Mouse (Mus musculus): ENCODE measurements around the gene Lrrc4c. TPM values are rescaled to one million over a fixed set of nuclear protein-coding genes. Genes with fewer than 3 reads are reported as not detected.

Lrrc4c gene
- polyA plus RNA-seq, 1 experiment from 2014 or later, result 6.7 TPM

DNA sequence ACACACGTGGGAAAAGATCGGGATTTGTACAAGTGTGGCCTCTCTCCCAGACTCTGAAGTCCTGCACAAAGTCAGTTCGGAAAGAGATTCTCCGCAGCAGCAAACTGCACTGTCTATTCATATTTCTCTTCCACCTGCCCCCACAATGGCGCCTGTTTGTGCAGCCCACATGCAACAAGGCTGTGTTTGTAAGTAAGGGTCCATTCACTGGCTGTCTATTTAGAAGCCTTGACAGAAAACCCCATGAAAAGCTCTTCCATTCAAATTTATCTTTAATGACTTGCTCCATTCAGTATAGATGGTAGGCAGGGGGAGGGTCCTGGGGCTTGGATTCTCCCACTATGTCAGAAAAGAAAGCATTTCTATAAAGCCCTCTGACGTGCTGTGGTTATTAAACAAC, 157.7 kb downstream of the Lrrc4c start:
- H3K4me3 ChIP-seq (ENCODE audit: low read depth, low read length), result no peak overlapping the region
- H3K27ac ChIP-seq (ENCODE audit: low read depth, low read length), result no peak overlapping the region
- 36% methylated on average over 6 of the region's 6 CpGs for WGBS
- ATAC-seq (replicated peaks; ENCODE audit: low FRiP score) (peak; percentile 89), DNase-seq (ENCODE audit: low spot score) (peak; percentile 56)
- no peak overlapping the region for H3K9ac ChIP-seq (ENCODE audit: low read length)
- H3K4me1 ChIP-seq (replicated peaks; ENCODE audit: control insufficient read depth, insufficient read depth, low read length), result no peaks in the 10 kb centered on the region
- H3K4me2 ChIP-seq (ENCODE audit: low read depth, low read length, severe bottlenecking), result no peak overlapping the region
- no peaks in the 10 kb centered on the region for H3K36me3 ChIP-seq (ENCODE audit: control insufficient read depth, insufficient read depth, low read length)
- no peaks in the 10 kb centered on the region for H3K27me3 ChIP-seq (ENCODE audit: control insufficient read depth, insufficient read depth, low read length)
- no peaks in the 10 kb centered on the region for H3K9me3 ChIP-seq (ENCODE audit: control insufficient read depth, low read length)

DNA sequence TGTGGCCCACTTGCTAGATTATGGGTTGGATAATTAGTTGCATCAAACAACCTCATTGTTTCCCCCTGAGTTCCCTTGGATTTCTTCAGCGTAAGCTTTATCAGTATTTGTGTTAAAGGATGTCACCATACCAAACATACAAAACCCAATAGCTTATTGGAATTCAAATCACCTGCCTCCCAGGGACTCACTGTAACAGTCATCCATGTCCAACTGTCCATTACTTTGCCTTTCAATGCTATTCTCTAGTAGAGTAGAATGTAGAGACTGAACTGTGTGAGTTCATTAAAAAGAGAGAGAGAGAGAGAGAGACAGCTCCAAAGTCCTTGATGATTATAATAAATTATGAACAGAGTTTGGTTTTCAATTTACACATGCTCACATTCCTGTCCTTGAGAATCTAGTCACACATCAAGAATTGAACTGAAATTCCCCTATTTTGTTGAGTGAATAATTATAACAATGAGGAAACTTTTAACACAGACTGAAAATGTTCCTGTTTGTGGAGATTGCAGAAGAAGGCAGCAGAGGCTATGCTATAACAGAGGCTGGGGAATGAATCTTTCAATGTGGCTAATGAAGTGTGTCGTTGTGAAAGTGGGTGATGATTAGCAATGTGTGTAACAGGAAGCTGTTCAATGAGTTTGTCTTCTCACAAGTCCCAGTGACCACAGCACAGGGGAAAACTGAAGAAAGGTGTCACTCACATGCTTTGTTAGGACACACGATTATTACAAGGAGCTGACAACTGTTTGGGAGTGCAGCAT, 181.3 kb downstream of the Lrrc4c start:
- H3K4me2 ChIP-seq (ENCODE audit: low read depth, low read length, severe bottlenecking), result no peak overlapping the region
- H3K4me1 ChIP-seq (replicated peaks; ENCODE audit: control insufficient read depth, insufficient read depth, low read length), result no peaks in the 10 kb centered on the region
- H3K9ac ChIP-seq (ENCODE audit: low read length), result no peak overlapping the region
- 33% methylated on average over 3 of the region's 3 CpGs for WGBS
- ATAC-seq (replicated peaks; ENCODE audit: low FRiP score) (peak; percentile 62; the same call in 1 of the 2 replicates), DNase-seq (ENCODE audit: low spot score) (no peak)
- H3K4me3 ChIP-seq (ENCODE audit: low read depth, low read length), result no peak overlapping the region
- no peaks in the 10 kb centered on the region for H3K27me3 ChIP-seq (ENCODE audit: control insufficient read depth, insufficient read depth, low read length)
- no peaks in the 10 kb centered on the region for H3K9me3 ChIP-seq (ENCODE audit: control insufficient read depth, low read length)
- no peaks in the 10 kb centered on the region for H3K36me3 ChIP-seq (ENCODE audit: control insufficient read depth, insufficient read depth, low read length)
- H3K27ac ChIP-seq (ENCODE audit: low read depth, low read length), result no peak overlapping the region

DNA sequence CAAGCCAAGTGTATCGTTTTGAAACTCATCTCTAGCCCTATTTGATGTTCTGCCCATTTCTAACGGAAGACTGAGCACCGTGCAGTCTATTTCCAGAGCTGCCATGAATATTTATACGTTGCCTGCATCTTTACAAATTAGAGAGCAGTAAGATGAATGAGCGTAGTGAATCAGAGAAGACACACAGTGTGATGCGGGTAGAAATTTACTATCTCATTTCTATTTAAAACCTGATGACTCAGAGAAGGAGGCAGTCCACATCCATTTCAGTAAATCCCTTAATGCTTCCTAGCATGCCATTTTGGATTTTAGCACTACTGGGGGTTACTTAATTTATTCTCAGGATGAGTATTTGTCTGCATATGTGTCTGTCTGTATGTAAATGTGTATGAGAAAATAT, 186.2 kb downstream of the Lrrc4c start:
- no peaks in the 10 kb centered on the region for H3K9me3 ChIP-seq (ENCODE audit: control insufficient read depth, low read length)
- no peak overlapping the region for H3K4me3 ChIP-seq (ENCODE audit: low read depth, low read length)
- DNase-seq (ENCODE audit: low spot score) (no peak), ATAC-seq (replicated peaks; ENCODE audit: low FRiP score) (no peak)
- H3K4me2 ChIP-seq (ENCODE audit: low read depth, low read length, severe bottlenecking), result no peak overlapping the region
- no peaks in the 10 kb centered on the region for H3K27me3 ChIP-seq (ENCODE audit: control insufficient read depth, insufficient read depth, low read length)
- H3K4me1 ChIP-seq (replicated peaks; ENCODE audit: control insufficient read depth, insufficient read depth, low read length), result no peaks in the 10 kb centered on the region
- no peaks in the 10 kb centered on the region for H3K36me3 ChIP-seq (ENCODE audit: control insufficient read depth, insufficient read depth, low read length)
- no peak overlapping the region for H3K9ac ChIP-seq (ENCODE audit: low read length)
- WGBS, result 84% methylated on average over 6 of the region's 6 CpGs
- no peak overlapping the region for H3K27ac ChIP-seq (ENCODE audit: low read depth, low read length)

DNA sequence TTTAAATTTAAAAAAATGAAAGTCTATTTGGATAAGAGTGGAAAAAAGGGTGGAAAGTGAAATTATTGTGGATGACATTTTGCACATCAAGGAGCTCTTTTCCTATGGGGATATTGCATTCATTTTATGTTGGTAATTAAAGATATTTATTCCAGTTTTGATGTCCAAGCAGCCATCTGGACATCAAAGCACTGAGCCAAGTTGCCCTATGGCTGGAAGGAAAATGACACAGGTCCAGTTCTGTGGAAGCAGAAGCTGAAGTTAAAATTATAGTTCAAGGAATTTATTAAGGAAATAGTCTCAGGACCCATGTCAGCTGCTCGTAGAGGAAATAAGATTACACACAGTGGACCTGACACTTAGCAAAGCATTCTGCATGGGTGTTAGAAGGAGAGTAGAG, 187.7 kb downstream of the Lrrc4c start:
- WGBS, result 83% methylated on average over 1 of the region's 1 CpGs
- no peak overlapping the region for H3K4me3 ChIP-seq (ENCODE audit: low read depth, low read length)
- ATAC-seq (replicated peaks; ENCODE audit: low FRiP score), result no peak

DNA sequence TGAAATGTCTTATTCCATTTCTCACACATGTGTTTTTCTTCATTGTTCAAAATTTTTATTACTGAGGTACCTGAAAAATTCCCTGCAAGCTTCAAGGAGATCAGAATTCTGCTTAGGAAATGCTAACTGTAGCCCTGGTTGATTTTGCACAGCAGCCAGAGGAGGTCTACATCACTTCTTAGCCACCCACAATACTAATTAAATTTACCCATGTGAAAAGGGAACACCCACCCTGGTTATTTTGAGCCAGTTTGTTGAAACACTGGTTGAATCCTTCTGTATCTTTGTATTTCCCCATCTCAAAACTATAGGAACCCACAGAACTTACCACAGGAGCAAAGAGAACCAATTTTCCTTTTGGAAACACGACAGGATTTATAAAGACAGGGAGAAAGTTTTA, 191.0 kb downstream of the Lrrc4c start:
- H3K36me3 ChIP-seq (ENCODE audit: control insufficient read depth, insufficient read depth, low read length), result no peaks in the 10 kb centered on the region
- no peaks in the 10 kb centered on the region for H3K9me3 ChIP-seq (ENCODE audit: control insufficient read depth, low read length)
- no peak overlapping the region for H3K4me3 ChIP-seq (ENCODE audit: low read depth, low read length)
- WGBS, result 64% methylated on average over 1 of the region's 1 CpGs
- DNase-seq (ENCODE audit: low spot score) (no peak), ATAC-seq (replicated peaks; ENCODE audit: low FRiP score) (no peak)
- H3K4me2 ChIP-seq (ENCODE audit: low read depth, low read length, severe bottlenecking), result no peak overlapping the region
- H3K4me1 ChIP-seq (replicated peaks; ENCODE audit: control insufficient read depth, insufficient read depth, low read length), result no peaks in the 10 kb centered on the region
- H3K27ac ChIP-seq (ENCODE audit: low read depth, low read length), result no peak overlapping the region
- no peak overlapping the region for H3K9ac ChIP-seq (ENCODE audit: low read length)
- H3K27me3 ChIP-seq (ENCODE audit: control insufficient read depth, insufficient read depth, low read length), result no peaks in the 10 kb centered on the region

More for the DNA sequence above, 187.7 kb downstream of the Lrrc4c start:
- Histone ChIP-seq H3K9ac (ENCODE audit: low read length) (no peak overlapping the region), H3K27ac (ENCODE audit: low read depth, low read length) (no peak overlapping the region), H3K9me3 (ENCODE audit: control insufficient read depth, low read length) (no peaks in the 10 kb centered on the region), H3K4me1 (replicated peaks; ENCODE audit: control insufficient read depth, insufficient read depth, low read length) (no peaks in the 10 kb centered on the region), H3K4me2 (ENCODE audit: low read depth, low read length, severe bottlenecking) (no peak overlapping the region), H3K27me3 (ENCODE audit: control insufficient read depth, insufficient read depth, low read length) (no peaks in the 10 kb centered on the region), H3K36me3 (ENCODE audit: control insufficient read depth, insufficient read depth, low read length) (no peaks in the 10 kb centered on the region)
- DNase-seq (ENCODE audit: low spot score), result no peak

DNA sequence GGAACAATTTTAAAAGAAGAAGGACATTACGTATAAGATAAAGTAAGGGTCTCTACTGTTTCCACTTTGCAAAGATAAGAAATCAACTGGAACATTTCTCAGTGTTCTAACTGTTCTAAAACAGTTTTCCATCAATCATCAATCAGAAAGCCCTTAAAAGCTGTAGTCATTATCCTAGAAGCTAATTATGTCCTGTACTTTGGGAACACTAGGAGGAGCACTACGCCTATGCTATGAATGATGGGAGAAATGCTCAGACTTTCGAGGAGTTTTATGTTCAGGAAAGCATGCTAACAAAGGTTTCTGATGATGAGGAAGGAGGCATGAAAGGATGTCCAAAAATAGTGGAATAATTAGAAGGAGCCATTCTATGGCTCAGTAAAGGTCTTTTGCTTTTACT, 219.5 kb downstream of the Lrrc4c start:
- Histone ChIP-seq H3K36me3 (ENCODE audit: control insufficient read depth, insufficient read depth, low read length) (no peaks in the 10 kb centered on the region), H3K27me3 (ENCODE audit: control insufficient read depth, insufficient read depth, low read length) (no peaks in the 10 kb centered on the region), H3K9ac (ENCODE audit: low read length) (no peak overlapping the region), H3K4me3 (ENCODE audit: low read depth, low read length) (no peak overlapping the region), H3K4me1 (replicated peaks; ENCODE audit: control insufficient read depth, insufficient read depth, low read length) (0 out of 2 replicates have a peak, but pooled peaks cover 2% of the 10 kb centered on the region), H3K27ac (ENCODE audit: low read depth, low read length) (no peak overlapping the region), H3K9me3 (ENCODE audit: control insufficient read depth, low read length) (no peaks in the 10 kb centered on the region), H3K4me2 (ENCODE audit: low read depth, low read length, severe bottlenecking) (no peak overlapping the region)
- 81% methylated on average over 3 of the region's 3 CpGs for whole genome bisulfite sequencing
- ATAC-seq (replicated peaks; ENCODE audit: low FRiP score) (no peak), DNase-seq (ENCODE audit: low spot score) (no peak)

DNA sequence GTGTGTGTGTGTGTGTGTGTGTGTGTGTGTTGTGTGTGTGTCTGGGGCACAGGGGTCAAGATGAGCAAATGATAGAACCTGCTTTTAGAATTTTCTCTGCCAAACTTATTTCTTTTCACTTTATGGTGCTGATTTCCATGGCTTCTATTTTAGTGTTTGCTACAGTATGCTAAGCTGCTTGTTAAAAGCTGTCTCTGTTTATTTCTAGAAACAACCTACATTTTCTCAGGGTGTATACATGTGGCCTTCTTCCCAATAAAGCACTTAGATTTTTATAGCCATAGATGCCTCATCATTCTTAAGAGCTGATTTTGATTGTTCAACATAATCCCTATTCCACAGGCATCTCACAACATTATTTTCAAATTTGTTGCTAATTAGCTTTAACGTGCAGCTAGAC, 229.2 kb downstream of the Lrrc4c start:
- H3K27ac ChIP-seq (ENCODE audit: low read depth, low read length), result no peak overlapping the region
- H3K9ac ChIP-seq (ENCODE audit: low read length), result no peak overlapping the region
- 83% methylated on average over 1 of the region's 1 CpGs for whole genome bisulfite sequencing
- H3K4me1 ChIP-seq (replicated peaks; ENCODE audit: control insufficient read depth, insufficient read depth, low read length), result no peaks in the 10 kb centered on the region
- no peaks in the 10 kb centered on the region for H3K9me3 ChIP-seq (ENCODE audit: control insufficient read depth, low read length)
- DNase-seq (ENCODE audit: low spot score) (no peak), ATAC-seq (replicated peaks; ENCODE audit: low FRiP score) (no peak)
- no peaks in the 10 kb centered on the region for H3K27me3 ChIP-seq (ENCODE audit: control insufficient read depth, insufficient read depth, low read length)
- no peak overlapping the region for H3K4me2 ChIP-seq (ENCODE audit: low read depth, low read length, severe bottlenecking)
- H3K4me3 ChIP-seq (ENCODE audit: low read depth, low read length), result no peak overlapping the region
- H3K36me3 ChIP-seq (ENCODE audit: control insufficient read depth, insufficient read depth, low read length), result no peaks in the 10 kb centered on the region

DNA sequence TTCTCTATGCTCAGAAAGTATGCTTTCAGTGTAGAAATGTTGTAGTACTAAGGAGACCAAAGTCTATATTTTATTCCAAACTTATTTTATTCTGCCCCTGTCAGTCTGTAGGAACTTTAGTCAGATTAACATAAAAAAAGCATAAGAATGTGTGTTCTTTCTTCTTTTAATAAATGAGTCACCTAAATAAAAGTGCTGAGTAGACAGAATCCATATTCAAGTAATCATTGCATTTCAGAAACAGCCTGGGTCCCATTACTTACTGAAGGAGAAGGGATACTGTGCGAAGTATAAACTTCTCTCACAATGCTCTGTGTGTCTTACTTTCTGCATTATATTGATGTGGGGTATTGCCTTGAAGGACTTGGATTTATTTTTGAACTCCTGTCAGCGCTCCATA, 255.8 kb downstream of the Lrrc4c start:
- ATAC-seq (replicated peaks; ENCODE audit: low FRiP score) (no peak), DNase-seq (ENCODE audit: low spot score) (no peak)
- H3K4me2 ChIP-seq (ENCODE audit: low read depth, low read length, severe bottlenecking), result no peak overlapping the region
- no peak overlapping the region for H3K4me3 ChIP-seq (ENCODE audit: low read depth, low read length)
- H3K27ac ChIP-seq (ENCODE audit: low read depth, low read length), result no peak overlapping the region
- WGBS, result 84% methylated on average over 2 of the region's 2 CpGs
- no peaks in the 10 kb centered on the region for H3K36me3 ChIP-seq (ENCODE audit: control insufficient read depth, insufficient read depth, low read length)
- H3K9me3 ChIP-seq (ENCODE audit: control insufficient read depth, low read length), result no peaks in the 10 kb centered on the region
- no peaks in the 10 kb centered on the region for H3K27me3 ChIP-seq (ENCODE audit: control insufficient read depth, insufficient read depth, low read length)
- no peak overlapping the region for H3K9ac ChIP-seq (ENCODE audit: low read length)
- H3K4me1 ChIP-seq (replicated peaks; ENCODE audit: control insufficient read depth, insufficient read depth, low read length), result no peaks in the 10 kb centered on the region

DNA sequence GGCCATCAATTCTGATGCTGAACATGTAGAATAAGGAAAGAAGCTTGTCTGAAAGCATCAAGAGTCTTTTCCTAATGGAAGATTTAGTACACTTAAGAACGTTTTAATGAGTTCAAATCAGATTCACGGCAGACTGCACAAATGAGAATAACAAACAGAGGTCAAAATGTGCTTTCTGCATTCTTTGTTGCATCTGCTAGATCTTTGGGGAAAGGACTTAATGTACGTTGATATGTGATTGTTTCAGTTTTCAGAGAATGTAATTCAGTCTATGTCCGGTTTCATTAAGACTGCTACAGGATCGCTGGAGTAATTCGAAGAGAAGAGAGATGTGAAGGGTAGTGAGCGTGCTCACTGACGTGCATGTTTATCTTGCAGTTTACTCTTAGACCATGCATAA, 259.7 kb downstream of the Lrrc4c start:
- Histone ChIP-seq H3K9ac (ENCODE audit: low read length) (no peak overlapping the region), H3K36me3 (ENCODE audit: control insufficient read depth, insufficient read depth, low read length) (no peaks in the 10 kb centered on the region), H3K4me1 (replicated peaks; ENCODE audit: control insufficient read depth, insufficient read depth, low read length) (no peaks in the 10 kb centered on the region), H3K4me2 (ENCODE audit: low read depth, low read length, severe bottlenecking) (no peak overlapping the region), H3K9me3 (ENCODE audit: control insufficient read depth, low read length) (no peaks in the 10 kb centered on the region), H3K27me3 (ENCODE audit: control insufficient read depth, insufficient read depth, low read length) (no peaks in the 10 kb centered on the region), H3K4me3 (ENCODE audit: low read depth, low read length) (no peak overlapping the region), H3K27ac (ENCODE audit: low read depth, low read length) (no peak overlapping the region)
- 77% methylated on average over 8 of the region's 8 CpGs for WGBS
- no peak for ATAC-seq (replicated peaks; ENCODE audit: low FRiP score)
- no peak for DNase-seq (ENCODE audit: low spot score)

Measured in forebrain, embryonic 11.5 days (tissue).